Mouse (Mus musculus): Measurements from ENCODE around the gene Dusp1. TPM values are rescaled to one million over a fixed set of nuclear protein-coding genes. Genes with fewer than 3 reads are reported as not detected.

The Dusp1 gene
- polyA plus RNA-seq, 1 experiment from 2014 or later, result 22.5 TPM

GRCm38 (mm10) chr17:26596856-26597481 lies 35.0 kb upstream of the Dusp1 start:
- 0 out of 2 replicates have a peak overlapping the region, but pooled peaks have one; percentile 4 for H3K27ac ChIP-seq (replicated peaks)
- no peaks in the 10 kb centered on the region for H3K9me3 ChIP-seq
- peaks cover 46% of the 10 kb centered on the region for H3K36me3 ChIP-seq (replicated peaks)
- no peak overlapping the region for H3K4me3 ChIP-seq
- DNase-seq (ENCODE audit: low spot score), result no peak
- H3K4me1 ChIP-seq, result peaks cover 34% of the 10 kb centered on the region
- WGBS, result 85% methylated on average over 6 of the region's 6 CpGs
- no peaks in the 10 kb centered on the region for H3K27me3 ChIP-seq (replicated peaks; ENCODE audit: low read depth, poor library complexity, severe bottlenecking)

- Histone ChIP-seq H3K27me3 (replicated peaks; ENCODE audit: low read depth, poor library complexity, severe bottlenecking) (no peaks in the 10 kb centered on the region), H3K4me1 (peaks cover 26% of the 10 kb centered on the region), H3K9me3 (no peaks in the 10 kb centered on the region), H3K4me3 (no peak overlapping the region), H3K27ac (replicated peaks) (0 out of 2 replicates have a peak overlapping the region, but pooled peaks have one; percentile 4), H3K36me3 (replicated peaks) (peaks cover 47% of the 10 kb centered on the region)
- no peak for DNase-seq (ENCODE audit: low spot score)
- 62% methylated on average over 7 of the region's 7 CpGs for WGBS
Observed at GRCm38 (mm10) chr17:26596168-26596658, 34.3 kb upstream of the Dusp1 start.

- no peaks in the 10 kb centered on the region for H3K27me3 ChIP-seq (replicated peaks; ENCODE audit: low read depth, poor library complexity, severe bottlenecking)
- H3K27ac ChIP-seq (replicated peaks), result peak overlapping the region; percentile 4; the same call in 1 of the 2 replicates
- H3K4me3 ChIP-seq, result no peak overlapping the region
- peaks cover 52% of the 10 kb centered on the region for H3K36me3 ChIP-seq (replicated peaks)
- H3K9me3 ChIP-seq, result no peaks in the 10 kb centered on the region
- WGBS, result 65% methylated on average over 7 of the region's 7 CpGs
- DNase-seq (ENCODE audit: low spot score), result no peak
- peaks cover 23% of the 10 kb centered on the region for H3K4me1 ChIP-seq
Observed at GRCm38 (mm10) chr17:26595448-26596167, 33.7 kb upstream of the Dusp1 start.

- H3K27me3 ChIP-seq (replicated peaks; ENCODE audit: low read depth, poor library complexity, severe bottlenecking), result no peaks in the 10 kb centered on the region
- no peak overlapping the region for H3K4me3 ChIP-seq
- no peak for DNase-seq (ENCODE audit: low spot score)
- H3K9me3 ChIP-seq, result no peaks in the 10 kb centered on the region
- no peak overlapping the region; the same call in 1 of the 2 replicates for H3K27ac ChIP-seq (replicated peaks)
- H3K4me1 ChIP-seq, result peaks cover 23% of the 10 kb centered on the region
- peaks cover 54% of the 10 kb centered on the region for H3K36me3 ChIP-seq (replicated peaks)
- WGBS, result 90% methylated on average over 7 of the region's 7 CpGs
Observed at GRCm38 (mm10) chr17:26594958-26595357, 33.0 kb upstream of the Dusp1 start.

GRCm38 (mm10) chr17:26594171-26594570 lies 32.2 kb upstream of the Dusp1 start:
- Histone ChIP-seq H3K9me3 (no peaks in the 10 kb centered on the region), H3K4me1 (peaks cover 23% of the 10 kb centered on the region), H3K27me3 (replicated peaks; ENCODE audit: low read depth, poor library complexity, severe bottlenecking) (no peaks in the 10 kb centered on the region), H3K27ac (replicated peaks) (no peak overlapping the region), H3K4me3 (no peak overlapping the region), H3K36me3 (replicated peaks) (peaks cover 57% of the 10 kb centered on the region)
- DNase-seq (ENCODE audit: low spot score), result no peak
- WGBS, result 86% methylated on average over 7 of the region's 7 CpGs

GRCm38 (mm10) chr17:26593199-26593598 lies 31.3 kb upstream of the Dusp1 start:
- no peak for DNase-seq (ENCODE audit: low spot score)

GRCm38 (mm10) chr17:26592510-26592909 lies 30.6 kb upstream of the Dusp1 start:
- no peak overlapping the region for H3K27ac ChIP-seq (replicated peaks)
- no peaks in the 10 kb centered on the region for H3K27me3 ChIP-seq (replicated peaks; ENCODE audit: low read depth, poor library complexity, severe bottlenecking)
- H3K4me3 ChIP-seq, result no peak overlapping the region
- DNase-seq (ENCODE audit: low spot score), result no peak
- H3K36me3 ChIP-seq (replicated peaks), result peaks cover 69% of the 10 kb centered on the region
- peaks cover 23% of the 10 kb centered on the region for H3K4me1 ChIP-seq
- WGBS, result 85% methylated on average over 4 of the region's 4 CpGs
- H3K9me3 ChIP-seq, result no peaks in the 10 kb centered on the region

More at GRCm38 (mm10) chr17:26593199-26593598, 31.3 kb upstream of the Dusp1 start:
- WGBS, result 89% methylated on average over 5 of the region's 5 CpGs
- peaks cover 23% of the 10 kb centered on the region for H3K4me1 ChIP-seq
- no peak overlapping the region for H3K27ac ChIP-seq (replicated peaks)
- no peak overlapping the region for H3K4me3 ChIP-seq
- peaks cover 62% of the 10 kb centered on the region for H3K36me3 ChIP-seq (replicated peaks)
- H3K9me3 ChIP-seq, result no peaks in the 10 kb centered on the region
- no peaks in the 10 kb centered on the region for H3K27me3 ChIP-seq (replicated peaks; ENCODE audit: low read depth, poor library complexity, severe bottlenecking)

GRCm38 (mm10) chr17:26587961-26588487 lies 26.1 kb upstream of the Dusp1 start:
- WGBS, result 91% methylated on average over 12 of the region's 12 CpGs
- Histone ChIP-seq H3K4me3 (no peak overlapping the region), H3K4me1 (peaks cover 21% of the 10 kb centered on the region), H3K9me3 (no peaks in the 10 kb centered on the region), H3K27me3 (replicated peaks; ENCODE audit: low read depth, poor library complexity, severe bottlenecking) (no peaks in the 10 kb centered on the region), H3K27ac (replicated peaks) (no peak overlapping the region), H3K36me3 (replicated peaks) (peaks cover 81% of the 10 kb centered on the region)
- DNase-seq (ENCODE audit: low spot score), result no peak

GRCm38 (mm10) chr17:26584558-26585136 lies 22.7 kb upstream of the Dusp1 start:
- Histone ChIP-seq H3K4me1 (peaks cover 21% of the 10 kb centered on the region), H3K27ac (replicated peaks) (peak overlapping the region; percentile 14; the same call in 1 of the 2 replicates), H3K36me3 (replicated peaks) (peaks cover 91% of the 10 kb centered on the region), H3K27me3 (replicated peaks; ENCODE audit: low read depth, poor library complexity, severe bottlenecking) (no peaks in the 10 kb centered on the region), H3K9me3 (no peaks in the 10 kb centered on the region), H3K4me3 (no peak overlapping the region)
- 66% methylated on average over 15 of the region's 15 CpGs for WGBS
- peak; percentile 58 for DNase-seq (ENCODE audit: low spot score)

- H3K9me3 ChIP-seq, result no peaks in the 10 kb centered on the region
- H3K27me3 ChIP-seq (replicated peaks; ENCODE audit: low read depth, poor library complexity, severe bottlenecking), result no peaks in the 10 kb centered on the region
- WGBS, result 79% methylated on average over 4 of the region's 4 CpGs
- H3K27ac ChIP-seq (replicated peaks), result peak overlapping the region; percentile 25
- peaks cover 95% of the 10 kb centered on the region for H3K36me3 ChIP-seq (replicated peaks)
- H3K4me3 ChIP-seq, result no peak overlapping the region
- H3K4me1 ChIP-seq, result peaks cover 21% of the 10 kb centered on the region
- DNase-seq (ENCODE audit: low spot score), result no peak
Observed at GRCm38 (mm10) chr17:26584063-26584462, 22.1 kb upstream of the Dusp1 start.

GRCm38 (mm10) chr17:26583606-26584005 lies 21.7 kb upstream of the Dusp1 start:
- no peak overlapping the region for H3K4me3 ChIP-seq
- peak overlapping the region; percentile 25; the same call in 1 of the 2 replicates for H3K27ac ChIP-seq (replicated peaks)
- no peaks in the 10 kb centered on the region for H3K27me3 ChIP-seq (replicated peaks; ENCODE audit: low read depth, poor library complexity, severe bottlenecking)
- H3K4me1 ChIP-seq, result peaks cover 21% of the 10 kb centered on the region
- peaks cover 95% of the 10 kb centered on the region for H3K36me3 ChIP-seq (replicated peaks)
- 93% methylated on average over 6 of the region's 6 CpGs for WGBS
- no peaks in the 10 kb centered on the region for H3K9me3 ChIP-seq
- DNase-seq (ENCODE audit: low spot score), result no peak

GRCm38 (mm10) chr17:26583056-26583455 lies 21.1 kb upstream of the Dusp1 start:
- Histone ChIP-seq H3K4me1 (peaks cover 26% of the 10 kb centered on the region), H3K27me3 (replicated peaks; ENCODE audit: low read depth, poor library complexity, severe bottlenecking) (no peaks in the 10 kb centered on the region), H3K27ac (replicated peaks) (no peak overlapping the region), H3K9me3 (no peaks in the 10 kb centered on the region), H3K36me3 (replicated peaks) (peaks cover 95% of the 10 kb centered on the region), H3K4me3 (no peak overlapping the region)
- DNase-seq (ENCODE audit: low spot score), result no peak
- 94% methylated on average over 9 of the region's 9 CpGs for WGBS
